In genomic region chr13:113000576-113001318, GRCm38 (mm10) we compare ENCODE assay signal across 22 mouse cellular contexts. TPM values are rescaled to one million over a fixed set of nuclear protein-coding genes. Genes with fewer than 3 reads are reported as not detected.
DNase-seq lines count a peak whose midpoint lies in the region; TF ChIP-seq lines count a peak whose summit lies in the region.
"Had no signal": no experiment of that assay in that cellular context is flagged by ENCODE, and none has a peak within 500 bp of the region (broad histone marks: within the 10 kb centered on the region; RNA-seq: fewer than 3 reads in every experiment).

No protein-coding gene starts in this region.

- H3K4me3 ChIP-seq in heart, embryonic 10.5 days = no peak overlapping the region
- H3K4me3 ChIP-seq in CH12.LX (replicated peaks in 1 of 3; ENCODE audit: low read depth in 2 of 3, low read length in 2 of 3, poor library complexity in 1 of 3) = no peak overlapping the region
- H3K4me3 ChIP-seq in limb, embryonic 10.5 days = no peak overlapping the region
- H3K4me3 ChIP-seq: forebrain, embryonic 13.5 days; midbrain, embryonic 15.5 days had no signal

- H3K36me3 ChIP-seq in heart, embryonic 10.5 days = no peaks in the 10 kb centered on the region
- H3K36me3 ChIP-seq in CH12.LX (replicated peaks in 1 of 2; ENCODE audit: control insufficient read depth in 1 of 2, insufficient read depth in 1 of 2, low read length in 1 of 2) = no peaks in the 10 kb centered on the region
- no peaks in the 10 kb centered on the region for H3K36me3 ChIP-seq in limb, embryonic 10.5 days
- H3K36me3 ChIP-seq: midbrain, embryonic 15.5 days had no signal

- 64% methylated on average over 9 of the region's 9 CpGs for WGBS in heart, embryonic 10.5 days
- 69% methylated on average over 9 of the region's 9 CpGs for WGBS in limb, embryonic 10.5 days

- TF ChIP-seq RAD21 in CH12.LX (IDR thresholded peaks at IDR 0.05; ENCODE audit: low read depth, low read length) = no peak

- H3K4me1 ChIP-seq in heart, embryonic 10.5 days = peaks cover 9% of the 10 kb centered on the region
- H3K4me1 ChIP-seq in CH12.LX (ENCODE audit: control insufficient read depth in 1 of 2, insufficient read depth in 2 of 2) = peaks cover 0 to 22% of the 10 kb centered on the region in 2 experiments; a peak in 2 of 4 replicates
- H3K4me1 ChIP-seq in limb, embryonic 10.5 days = peaks cover 9% of the 10 kb centered on the region

- H3K27ac ChIP-seq in heart, embryonic 10.5 days = no peak overlapping the region
- H3K27ac ChIP-seq in CH12.LX (ENCODE audit: insufficient read depth, low read depth) = no peak overlapping the region
- no peak overlapping the region for H3K27ac ChIP-seq in limb, embryonic 10.5 days
- H3K27ac ChIP-seq: forebrain, embryonic 13.5 days; hindbrain, postnatal 0 days; midbrain, embryonic 15.5 days had no signal

- dilution Hi-C loops in CH12.LX (cut with MboI; ENCODE audit: extremely low pct_ligation_motif_present, extremely low pct_unique_long_range_greater_than_20kb, low sequenced_read_pairs) = no loop called here

- peak; percentile 68 for DNase-seq in heart, embryonic 10.5 days (ENCODE audit: low spot score)
- DNase-seq in heart, postnatal 4 days = no peak
- no peak for DNase-seq in CH12.LX (ENCODE audit: extremely low read depth)
- peak; percentile 29 for DNase-seq in limb, embryonic 10.5 days (ENCODE audit: low spot score)
- DNase-seq in lung, postnatal 25 days (ENCODE audit: low spot score) = peak; percentile 81
- no peak for DNase-seq in frontal cortex, postnatal 14 days (ENCODE audit: low spot score in 2 of 2)
- no peak for DNase-seq in embryo, embryonic 10.5 days (ENCODE audit: low spot score)
- no peak for DNase-seq in thymus, postnatal 4 days
- DNase-seq: cerebellum, adult 11-12 months; cerebellum, postnatal 36 days; kidney, postnatal 25 days; liver; right cerebral cortex, postnatal 25 days; thymus, adult 18-20 months had no signal

- no peak for TF ChIP-seq EP300 in CH12.LX (IDR thresholded peaks at IDR 0.05; ENCODE audit: low read length)

- no peak for TF ChIP-seq POLR2A in CH12.LX (IDR thresholded peaks at IDR 0.05; ENCODE audit: low read depth, low read length)

- H3K9me3 ChIP-seq in heart, embryonic 10.5 days = no peaks in the 10 kb centered on the region
- H3K9me3 ChIP-seq in CH12.LX (replicated peaks; ENCODE audit: low read length) = no peaks in the 10 kb centered on the region
- H3K9me3 ChIP-seq in limb, embryonic 10.5 days (replicated peaks) = no peaks in the 10 kb centered on the region
- H3K9me3 ChIP-seq: forebrain, embryonic 13.5 days; midbrain, embryonic 15.5 days had no signal

- no peak overlapping the region for H3K9ac ChIP-seq in CH12.LX (ENCODE audit: insufficient read depth, low read depth)
- H3K9ac ChIP-seq: forebrain, embryonic 13.5 days; midbrain, embryonic 15.5 days had no signal

- H3K79me2 ChIP-seq in CH12.LX (replicated peaks; ENCODE audit: control insufficient read depth, extremely low read depth, insufficient read depth, poor library complexity, severe bottlenecking) = no peaks in the 10 kb centered on the region

- in situ Hi-C loops in CH12.LX (cut with MboI; ENCODE audit: low pct_ligation_motif_present, low pct_unique_long_range_greater_than_20kb, low sequenced_read_pairs) = no loop called here

- TF ChIP-seq CTCF in CH12.LX (conservative IDR thresholded peaks at IDR 0.05 in 1 of 2, IDR thresholded peaks at IDR 0.05 in 1 of 2; ENCODE audit: low read depth in 2 of 2, low read length in 2 of 2) = no peak

- peak overlapping the region; percentile 0; the same call in 1 of the 2 replicates for H3K4me2 ChIP-seq in CH12.LX (ENCODE audit: insufficient read depth, low read depth, poor library complexity, severe bottlenecking)
- H3K4me2 ChIP-seq: forebrain, embryonic 13.5 days; heart, embryonic 11.5 days; midbrain, embryonic 15.5 days had no signal

- H3K27me3 ChIP-seq in heart, embryonic 10.5 days (ENCODE audit: insufficient read depth, poor library complexity, severe bottlenecking) = peaks cover 61% of the 10 kb centered on the region
- peaks cover 26% of the 10 kb centered on the region for H3K27me3 ChIP-seq in CH12.LX (replicated peaks)
- peaks cover 54% of the 10 kb centered on the region for H3K27me3 ChIP-seq in limb, embryonic 10.5 days (ENCODE audit: low read depth, poor library complexity, severe bottlenecking)

TF ChIP-seq in CH12.LX, 34 proteins besides CTCF, POLR2A, EP300 and RAD21:
- TF ChIP-seq ZKSCAN1 (IDR thresholded peaks at IDR 0.05; ENCODE audit: borderline replicate concordance, low read depth, low read length) (no peak), PAX5 (IDR thresholded peaks at IDR 0.05; ENCODE audit: low read length) (no peak), UBTF (IDR thresholded peaks at IDR 0.05; ENCODE audit: low read depth, low read length) (no peak), NELFE (IDR thresholded peaks at IDR 0.05; ENCODE audit: low read depth, low read length) (no peak), SMC3 (IDR thresholded peaks at IDR 0.05; ENCODE audit: low read depth, low read length) (no peak), KAT2A (IDR thresholded peaks at IDR 0.05; ENCODE audit: insufficient replicate concordance, low read length) (no peak), NRF1 (IDR thresholded peaks at IDR 0.05; ENCODE audit: low read depth, low read length) (no peak), MYC (IDR thresholded peaks at IDR 0.05; ENCODE audit: low read depth, low read length) (no peak), ZMIZ1 (IDR thresholded peaks at IDR 0.05; ENCODE audit: low read depth, low read length) (no peak), HCFC1 (IDR thresholded peaks at IDR 0.05; ENCODE audit: low read depth, low read length) (no peak), MEF2A (IDR thresholded peaks at IDR 0.05; ENCODE audit: borderline replicate concordance, low read depth, low read length) (no peak), TCF12 (IDR thresholded peaks at IDR 0.05; ENCODE audit: low read depth, low read length) (no peak), USF1 (IDR thresholded peaks at IDR 0.05; ENCODE audit: low read depth, low read length) (no peak), POLR2AphosphoS2 (IDR thresholded peaks at IDR 0.05; ENCODE audit: low read depth, low read length) (no peak), SIN3A (IDR thresholded peaks at IDR 0.05; ENCODE audit: low read length) (no peak), GABPA (IDR thresholded peaks at IDR 0.05; ENCODE audit: insufficient replicate concordance, low read depth, low read length) (no peak), CHD1 (IDR thresholded peaks at IDR 0.05; ENCODE audit: low read depth, low read length) (no peak), TBP (conservative IDR thresholded peaks at IDR 0.05; ENCODE audit: low read depth, low read length) (no peak)

RNA-seq across cellular contexts. Expression of gene Mcidas, which starts 7.1 kb away (rescaled TPM):
- polyA plus RNA-seq in heart, embryonic 10.5 days (2016; fragmentation: Nextera tagmentation; extraction: Ambion mirVana) = 0.13 TPM in 1 of 2 replicates, not detected in the other
- total RNA-seq in heart, postnatal 4 days (2021) = not detected
- not detected in 2 replicates for total RNA-seq in CH12.LX (2012; rRNA removed)
- not detected in 2 replicates for total RNA-seq in CH12.LX (2014; rRNA removed)
- not detected in 2 replicates for polyA plus RNA-seq in CH12.LX (2012; ENCODE audit: insufficient read length, low read depth)
- not detected in 2 replicates for polyA plus RNA-seq in limb, embryonic 10.5 days (2016; fragmentation: Nextera tagmentation; extraction: Ambion mirVana)
- total RNA-seq: gastrocnemius, adult 18-20 months; heart, postnatal 25 days; megakaryocyte progenitor cell, adult 5-6 weeks had no signal
- polyA plus RNA-seq: heart, embryonic 11.5 days had no signal

RNA-seq across cellular contexts. Expression of gene Ccno, which starts 13.1 kb away (rescaled TPM):
- polyA plus RNA-seq in heart, embryonic 10.5 days (2016; fragmentation: Nextera tagmentation; extraction: Ambion mirVana) = 0.10 TPM in 1 of 2 replicates, not detected in the other
- under 1 TPM in 1 of 2 experiments, not detected in 1; 0.16 TPM for total RNA-seq in heart, postnatal 4 days (2021)
- total RNA-seq in CH12.LX (2012; rRNA removed) (0.17 and 0.21 TPM in 2 replicates), CH12.LX (2014; rRNA removed) (0.14 and 0.54 TPM in 2 replicates)
- polyA plus RNA-seq in CH12.LX (2012; ENCODE audit: insufficient read length, low read depth) = 0.12 and 0.16 TPM in 2 replicates
- 0.20 TPM in 1 of 2 replicates, not detected in the other for polyA plus RNA-seq in limb, embryonic 10.5 days (2016; fragmentation: Nextera tagmentation; extraction: Ambion mirVana)
- total RNA-seq: gastrocnemius, adult 18-20 months had no signal

RNA-seq across cellular contexts. Expression of gene Cdc20b, which starts 34.2 kb away (rescaled TPM):
- not detected in 2 replicates for polyA plus RNA-seq in heart, embryonic 10.5 days (2016; fragmentation: Nextera tagmentation; extraction: Ambion mirVana)
- total RNA-seq in heart, postnatal 4 days (2021) = not detected
- total RNA-seq in CH12.LX (2012; rRNA removed) (not detected in 2 replicates), CH12.LX (2014; rRNA removed) (not detected in 2 replicates)
- not detected in 2 replicates for polyA plus RNA-seq in CH12.LX (2012; ENCODE audit: insufficient read length, low read depth)
- not detected in 2 replicates for polyA plus RNA-seq in limb, embryonic 10.5 days (2016; fragmentation: Nextera tagmentation; extraction: Ambion mirVana)
- total RNA-seq: gastrocnemius, adult 18-20 months; heart, postnatal 25 days; left cerebral cortex, postnatal 10 days; megakaryocyte progenitor cell, adult 5-6 weeks had no signal

RNA-seq across cellular contexts. Expression of gene Gpx8, which starts 45.5 kb away (rescaled TPM):
- polyA plus RNA-seq in heart, embryonic 10.5 days (2016; fragmentation: Nextera tagmentation; extraction: Ambion mirVana) = 124 and 134 TPM in 2 replicates
- total RNA-seq in heart, postnatal 4 days (2021) = 10 to 100 TPM; 59.5 to 61.2 TPM
- total RNA-seq in CH12.LX (2012; rRNA removed) = not detected in 2 replicates
- not detected in 2 replicates for total RNA-seq in CH12.LX (2014; rRNA removed)
- not detected in 2 replicates for polyA plus RNA-seq in CH12.LX (2012; ENCODE audit: insufficient read length, low read depth)
- 87.5 and 98.7 TPM in 2 replicates for polyA plus RNA-seq in limb, embryonic 10.5 days (2016; fragmentation: Nextera tagmentation; extraction: Ambion mirVana)
- total RNA-seq: megakaryocyte progenitor cell, adult 5-6 weeks had no signal

Comparison
In these comparisons a context has a peak if more than half of its experiments do, and no peak if none do; other contexts are left out.
1. DNase-seq: peak in heart, embryonic 10.5 days (single experiment), limb, embryonic 10.5 days (single experiment) and lung, postnatal 25 days (single experiment); none in heart, postnatal 4 days (single experiment), CH12.LX (single experiment), frontal cortex, postnatal 14 days (0 of 2), embryo, embryonic 10.5 days (single experiment) and thymus, postnatal 4 days (single experiment).